Mouse (Mus musculus) olfactory bulb, adult 2 months (tissue): Measurements from ENCODE around the gene Hcls1.

Experiments used
- CTCF ChIP-seq: fragments of 200-500 bp; IDR thresholded peaks from 2 replicates; pipeline ENCODE4 v1.5.1; 2012; ENCODE audit warnings: low read depth, mild to moderate bottlenecking, low read length, moderate library complexity; ENCODE audit not compliant: insufficient read depth
- POLR2A ChIP-seq: fragments of 200-500 bp; IDR thresholded peaks from 2 replicates; pipeline ENCODE4 v1.6.1; 2012; ENCODE audit warnings: mild to moderate bottlenecking, low read depth, low read length, moderate library complexity; ENCODE audit not compliant: insufficient read depth

DNA sequence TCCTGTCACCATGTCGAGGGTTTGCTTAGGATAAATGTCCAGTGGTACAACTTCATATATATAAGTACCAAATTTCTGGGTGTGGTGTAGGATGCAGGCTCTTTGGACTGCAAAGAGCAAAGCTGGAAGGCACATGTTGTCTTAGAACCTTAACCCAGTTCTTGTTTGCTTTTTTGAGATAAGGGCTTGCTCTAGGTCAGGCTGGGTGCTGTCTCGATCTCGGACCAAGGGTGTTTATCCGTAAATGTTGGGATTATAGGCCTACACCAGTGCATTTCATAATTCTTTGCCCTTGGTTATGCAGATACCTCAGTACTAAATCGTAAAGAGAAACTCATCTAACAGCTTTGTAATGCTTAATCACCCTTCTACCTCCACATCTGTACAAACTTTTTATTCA, 77.6 kb downstream of the Hcls1 start:
- no peak for TF ChIP-seq POLR2A
- no peak for TF ChIP-seq CTCF
